Mouse (Mus musculus): ENCODE data around the gene Ak3. TPM values are rescaled to one million over a fixed set of nuclear protein-coding genes. Genes with fewer than 3 reads are reported as not detected.
"Not testable (repeated sequence)": the region's sequence is repeated elsewhere in the genome, so short reads cannot be mapped to it uniquely, and the experiment has no call there.

Ak3 gene
- polyA plus RNA-seq, 1 experiment: 62.8 TPM

- Histone ChIP-seq H3K27me3 (ENCODE audit: control insufficient read depth, insufficient read depth, insufficient read length) (no peaks in the 10 kb centered on the region), H3K4me3 (no peak overlapping the region), H3K79me2 (ENCODE audit: control insufficient read depth, insufficient read depth) (no peaks in the 10 kb centered on the region), H3K4me2 (ENCODE audit: low read depth) (no peak overlapping the region), H3K36me3 (ENCODE audit: control insufficient read depth, insufficient read depth) (peaks cover 58% of the 10 kb centered on the region), H3ac (ENCODE audit: control insufficient read depth, insufficient read length) (no peak overlapping the region)
- TF ChIP-seq REST (IDR thresholded peaks at IDR 0.05; ENCODE audit: insufficient read depth, insufficient read length) (no peak), SRF (IDR thresholded peaks at IDR 0.05; ENCODE audit: control insufficient read depth, insufficient read length, low read depth) (no peak), POLR2A (IDR thresholded peaks at IDR 0.05; ENCODE audit: insufficient read length, low read depth) (no peak), TCF12 (IDR thresholded peaks at IDR 0.05; ENCODE audit: insufficient read depth, poor library complexity, severe bottlenecking) (no peak)
These were observed 36.3 kb downstream of the Ak3 start for GRCm38 (mm10) chr19:29011355-29011990.

- TF ChIP-seq REST (IDR thresholded peaks at IDR 0.05; ENCODE audit: insufficient read depth, insufficient read length) (no peak), CEBPB (IDR thresholded peaks at IDR 0.05; ENCODE audit: insufficient read depth, poor library complexity, severe bottlenecking) (no peak), SRF (IDR thresholded peaks at IDR 0.05; ENCODE audit: control insufficient read depth, insufficient read length, low read depth) (no peak), TCF12 (IDR thresholded peaks at IDR 0.05; ENCODE audit: insufficient read depth, poor library complexity, severe bottlenecking) (no peak), POLR2A (IDR thresholded peaks at IDR 0.05; ENCODE audit: insufficient read length, low read depth) (no peak), POLR2AphosphoS2 (IDR thresholded peaks at IDR 0.05; ENCODE audit: insufficient read length, low read depth) (no peak), MAX (IDR thresholded peaks at IDR 0.05; ENCODE audit: low read depth) (no peak), MYOD1 (IDR thresholded peaks at IDR 0.05; ENCODE audit: control insufficient read depth in 1 of 3, insufficient read length in 2 of 3, low read depth in 2 of 3) (no peak), MYOG (IDR thresholded peaks at IDR 0.05; ENCODE audit: control insufficient read depth in 1 of 3, insufficient read depth in 1 of 3, insufficient read length in 2 of 3, low read depth in 2 of 3) (no peak), TCF3 (IDR thresholded peaks at IDR 0.05; ENCODE audit: insufficient read length, low read depth) (no peak), USF1 (IDR thresholded peaks at IDR 0.05; ENCODE audit: low read depth) (no peak), E2F4 (IDR thresholded peaks at IDR 0.05; ENCODE audit: insufficient read depth) (no peak)
- Histone ChIP-seq H3ac (ENCODE audit: control insufficient read depth, insufficient read length) (no peak overlapping the region), H3K27me3 (ENCODE audit: control insufficient read depth, insufficient read depth, insufficient read length) (no peaks in the 10 kb centered on the region), H3K36me3 (ENCODE audit: control insufficient read depth, insufficient read depth) (peaks cover 57% of the 10 kb centered on the region), H3K4me2 (ENCODE audit: low read depth) (no peak overlapping the region), H3K4me3 (no peak overlapping the region), H3K79me2 (ENCODE audit: control insufficient read depth, insufficient read depth) (peaks cover 16% of the 10 kb centered on the region)
These were observed 38.7 kb downstream of the Ak3 start for GRCm38 (mm10) chr19:29009046-29009445.

- H3K4me3 ChIP-seq: no peak overlapping the region
- H3K4me2 ChIP-seq (ENCODE audit: low read depth): no peak overlapping the region
- TF ChIP-seq POLR2AphosphoS2 (IDR thresholded peaks at IDR 0.05; ENCODE audit: insufficient read length, low read depth) (no peak), POLR2A (IDR thresholded peaks at IDR 0.05; ENCODE audit: insufficient read length, low read depth) (no peak), MYOD1 (IDR thresholded peaks at IDR 0.05; ENCODE audit: control insufficient read depth in 1 of 3, insufficient read length in 2 of 3, low read depth in 2 of 3) (no peak), TCF3 (IDR thresholded peaks at IDR 0.05; ENCODE audit: insufficient read length, low read depth) (no peak), SRF (IDR thresholded peaks at IDR 0.05; ENCODE audit: control insufficient read depth, insufficient read length, low read depth) (no peak), E2F4 (IDR thresholded peaks at IDR 0.05; ENCODE audit: insufficient read depth) (no peak), TCF12 (IDR thresholded peaks at IDR 0.05; ENCODE audit: insufficient read depth, poor library complexity, severe bottlenecking) (no peak)
- H3K79me2 ChIP-seq (ENCODE audit: control insufficient read depth, insufficient read depth): peaks cover 17% of the 10 kb centered on the region
- H3K27me3 ChIP-seq (ENCODE audit: control insufficient read depth, insufficient read depth, insufficient read length): no peaks in the 10 kb centered on the region
- peaks cover 49% of the 10 kb centered on the region for H3K36me3 ChIP-seq (ENCODE audit: control insufficient read depth, insufficient read depth)
- H3ac ChIP-seq (ENCODE audit: control insufficient read depth, insufficient read length): no peak overlapping the region
These were observed 39.6 kb downstream of the Ak3 start for GRCm38 (mm10) chr19:29008069-29008706.

- not testable (repeated sequence) for H3K27me3 ChIP-seq (ENCODE audit: control insufficient read depth, insufficient read depth, insufficient read length); H3K4me2 ChIP-seq (ENCODE audit: low read depth); H3ac ChIP-seq (ENCODE audit: control insufficient read depth, insufficient read length); H3K4me3 ChIP-seq
- peaks cover 33% of the 10 kb centered on the region for H3K79me2 ChIP-seq (ENCODE audit: control insufficient read depth, insufficient read depth)
- peaks cover 61% of the 10 kb centered on the region for H3K36me3 ChIP-seq (ENCODE audit: control insufficient read depth, insufficient read depth)
These were observed 47.4 kb downstream of the Ak3 start for GRCm38 (mm10) chr19:29000321-29000720.

- Histone ChIP-seq H3K4me3 (no peak overlapping the region), H3ac (ENCODE audit: control insufficient read depth, insufficient read length) (no peak overlapping the region), H3K27me3 (ENCODE audit: control insufficient read depth, insufficient read depth, insufficient read length) (no peaks in the 10 kb centered on the region), H3K4me2 (ENCODE audit: low read depth) (no peak overlapping the region), H3K36me3 (ENCODE audit: control insufficient read depth, insufficient read depth) (peaks cover 56% of the 10 kb centered on the region), H3K79me2 (ENCODE audit: control insufficient read depth, insufficient read depth) (peaks cover 37% of the 10 kb centered on the region)
- TF ChIP-seq CEBPB (IDR thresholded peaks at IDR 0.05; ENCODE audit: insufficient read depth, poor library complexity, severe bottlenecking) (no peak), MYOD1 (IDR thresholded peaks at IDR 0.05; ENCODE audit: control insufficient read depth in 1 of 3, insufficient read length in 2 of 3, low read depth in 2 of 3) (no peak), TCF12 (IDR thresholded peaks at IDR 0.05; ENCODE audit: insufficient read depth, poor library complexity, severe bottlenecking) (no peak), MAX (IDR thresholded peaks at IDR 0.05; ENCODE audit: low read depth) (no peak), E2F4 (IDR thresholded peaks at IDR 0.05; ENCODE audit: insufficient read depth) (no peak), REST (IDR thresholded peaks at IDR 0.05; ENCODE audit: insufficient read depth, insufficient read length) (no peak), POLR2AphosphoS2 (IDR thresholded peaks at IDR 0.05; ENCODE audit: insufficient read length, low read depth) (no peak), SRF (IDR thresholded peaks at IDR 0.05; ENCODE audit: control insufficient read depth, insufficient read length, low read depth) (no peak)
These were observed 49.7 kb downstream of the Ak3 start for GRCm38 (mm10) chr19:28997976-28998630.
